Mouse (Mus musculus) bone marrow, adult 2 months (tissue): ENCODE results near the gene Unc119b. TPM values are rescaled to one million over a fixed set of nuclear protein-coding genes. Genes with fewer than 3 reads are reported as not detected.
"Not testable (repeated sequence)": the region's sequence is repeated elsewhere in the genome, so short reads cannot be mapped to it uniquely, and the experiment has no call there.

ENCODE experiments used
- H3K27ac ChIP-seq: fragments of 200-500 bp; 2 replicates; pipeline ENCODE4 v1.5.1; 2012; ENCODE audit warnings: low read depth, mild to moderate bottlenecking, control low read depth, inconsistent platforms, low read length; ENCODE audit not compliant: control insufficient read depth, poor library complexity, insufficient read depth
- H3K4me1 ChIP-seq: fragments of 200-500 bp; 2 replicates; pipeline ENCODE4 v1.6.1; 2011; ENCODE audit warnings: low read length; ENCODE audit not compliant: control insufficient read depth, insufficient read depth
- H3K4me3 ChIP-seq: fragments of 200-500 bp; replicated peaks from 2 replicates; pipeline ENCODE3; 2011; ENCODE audit warnings: mild to moderate bottlenecking, low read depth, low read length, control low read depth; ENCODE audit not compliant: control insufficient read depth
- CTCF ChIP-seq: fragments of 200-500 bp; IDR thresholded peaks from 2 replicates; pipeline ENCODE4 v1.5.1; 2011; ENCODE audit warnings: low read length, control low read depth; ENCODE audit not compliant: control insufficient read depth, insufficient read depth
- POLR2A ChIP-seq: fragments of 200-500 bp; IDR thresholded peaks from 2 replicates; pipeline ENCODE4 v1.6.1; 2011; ENCODE audit warnings: low read depth, mild to moderate bottlenecking, control low read depth, low read length, borderline replicate concordance; ENCODE audit not compliant: control insufficient read depth
- WGBS: fragments of 180-500 bp; shearing (Covaris S2); methylation state at CpG from one replicate; pipeline ENCODE4 v1.1.7; 2018; 5-methylcytosine and 5-hydroxymethylcytosine counted together
- polyA plus RNA-seq: library from polyadenylated mRNA; stranded (reverse); fragments of >200 nt; gene quantifications from 2 replicates; pipeline ENCODE4 v1.2.4, GENCODE M21; 2011; ENCODE audit warnings: low replicate concordance; ENCODE audit not compliant: missing spikeins, insufficient read depth, insufficient read length

Unc119b gene
- polyA plus RNA-seq, 1 experiment, result 7.8 TPM

DNA sequence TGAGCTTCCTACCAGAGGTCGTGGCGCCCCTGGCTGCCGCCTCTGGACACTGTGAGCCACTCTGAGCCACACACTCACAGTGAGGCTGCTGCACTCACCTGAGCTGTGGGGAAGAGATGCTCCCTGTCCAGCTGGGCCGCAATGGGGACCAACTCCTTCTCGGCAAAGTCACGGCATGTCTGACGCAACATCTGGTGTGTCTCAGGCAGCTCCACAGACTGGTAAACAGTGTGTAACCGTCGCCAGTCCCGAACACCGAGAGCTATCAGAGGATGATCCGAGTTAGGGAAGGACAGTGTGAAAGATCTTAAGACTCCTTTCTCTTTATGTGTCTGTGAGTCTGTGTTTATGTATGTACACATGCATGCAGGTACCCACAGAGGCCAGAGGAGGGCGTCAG lies 17.3 kb downstream of the Unc119b start:
- no peak overlapping the region for H3K4me3 ChIP-seq
- H3K27ac ChIP-seq, result no peak overlapping the region
- 78% methylated on average over 13 of the region's 13 CpGs for WGBS
- TF ChIP-seq POLR2A (no peak), CTCF (no peak)
- H3K4me1 ChIP-seq, result peaks cover 1% of the 10 kb centered on the region; the same call in 1 of the 2 replicates

GRCm38 (mm10) chr5:115116426-115116825 lies 18.3 kb downstream of the Unc119b start:
- WGBS, result 79% methylated on average over 3 of the region's 3 CpGs
- Histone ChIP-seq H3K4me1 (peaks cover 1% of the 10 kb centered on the region; the same call in 1 of the 2 replicates), H3K27ac (no peak overlapping the region), H3K4me3 (no peak overlapping the region)
- no peak for TF ChIP-seq CTCF

- H3K4me1 ChIP-seq, result peaks cover under 1% of the 10 kb centered on the region; the same call in 1 of the 2 replicates
- WGBS, result 88% methylated on average over 8 of the region's 8 CpGs
- H3K4me3 ChIP-seq, result no peak overlapping the region
- no peak overlapping the region for H3K27ac ChIP-seq
- TF ChIP-seq CTCF (no peak), POLR2A (no peak)
Measured at GRCm38 (mm10) chr5:115114501-115114900, 20.3 kb downstream of the Unc119b start.

GRCm38 (mm10) chr5:115113244-115113643 lies 21.5 kb downstream of the Unc119b start:
- no peak for TF ChIP-seq POLR2A
- no peak for TF ChIP-seq CTCF
- Histone ChIP-seq H3K4me3 (no peak overlapping the region), H3K27ac (no peak overlapping the region), H3K4me1 (no peaks in the 10 kb centered on the region; the same call in 1 of the 2 replicates)
- 94% methylated on average over 12 of the region's 12 CpGs for WGBS

GRCm38 (mm10) chr5:115111156-115111555 lies 23.6 kb downstream of the Unc119b start:
- 82% methylated on average over 8 of the region's 8 CpGs for WGBS
- no peak for TF ChIP-seq POLR2A
- no peak for TF ChIP-seq CTCF
- Histone ChIP-seq H3K4me3 (no peak overlapping the region), H3K4me1 (no peaks in the 10 kb centered on the region), H3K27ac (no peak overlapping the region)

GRCm38 (mm10) chr5:115103253-115103652 lies 31.5 kb downstream of the Unc119b start:
- not testable (repeated sequence) for H3K4me1 ChIP-seq, H3K27ac ChIP-seq, H3K4me3 ChIP-seq
- 89% methylated on average over 23 of the region's 23 CpGs for WGBS

- Histone ChIP-seq H3K27ac (no peak overlapping the region), H3K4me1 (no peaks in the 10 kb centered on the region), H3K4me3 (no peak overlapping the region)
- TF ChIP-seq CTCF, result no peak
- TF ChIP-seq POLR2A, result no peak
- WGBS, result 80% methylated on average over 2 of the region's 2 CpGs
Measured at GRCm38 (mm10) chr5:115102231-115102630, 32.5 kb downstream of the Unc119b start.

GRCm38 (mm10) chr5:115100473-115100872 lies 34.3 kb downstream of the Unc119b start:
- WGBS, result 81% methylated on average over 6 of the region's 6 CpGs
- no peak for TF ChIP-seq POLR2A
- TF ChIP-seq CTCF, result no peak
- Histone ChIP-seq H3K4me3 (no peak overlapping the region), H3K4me1 (no peaks in the 10 kb centered on the region), H3K27ac (no peak overlapping the region)

GRCm38 (mm10) chr5:115099991-115100390 lies 34.8 kb downstream of the Unc119b start:
- 84% methylated on average over 9 of the region's 9 CpGs for WGBS

DNA sequence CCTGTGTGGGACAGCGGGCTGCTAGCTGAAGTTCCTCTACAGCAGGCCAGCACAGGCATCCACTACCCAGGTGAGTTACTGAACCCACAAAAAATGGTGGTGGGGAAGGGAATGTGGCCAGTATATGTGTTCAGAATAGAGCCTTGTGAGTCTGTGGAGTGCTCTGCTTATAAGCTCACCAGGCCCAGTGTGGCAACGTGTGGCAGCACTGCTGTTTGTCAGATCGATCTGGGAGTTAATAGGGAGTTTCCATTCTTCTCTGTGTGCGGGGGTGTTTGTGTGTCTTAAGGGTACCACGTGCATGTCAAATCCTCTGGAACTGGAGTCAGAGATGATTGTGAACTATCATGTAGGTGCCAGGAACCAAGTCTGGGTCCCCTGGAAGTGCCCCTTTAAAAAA lies 35.2 kb downstream of the Unc119b start:
- TF ChIP-seq POLR2A (no peak), CTCF (no peak)
- H3K4me1 ChIP-seq, result no peaks in the 10 kb centered on the region
- no peak overlapping the region for H3K27ac ChIP-seq
- 82% methylated on average over 5 of the region's 5 CpGs for WGBS
- no peak overlapping the region for H3K4me3 ChIP-seq

More at GRCm38 (mm10) chr5:115099991-115100390, 34.8 kb downstream of the Unc119b start:
- H3K4me1 ChIP-seq, result no peaks in the 10 kb centered on the region
- no peak overlapping the region for H3K4me3 ChIP-seq
- H3K27ac ChIP-seq, result no peak overlapping the region
- no peak for TF ChIP-seq CTCF
- TF ChIP-seq POLR2A, result no peak
